Mouse (Mus musculus): ENCODE measurements around the gene Ctnnd2. TPM values are rescaled to one million over a fixed set of nuclear protein-coding genes. Genes with fewer than 3 reads are reported as not detected.

The Ctnnd2 gene
- polyA plus RNA-seq, 1 experiment from 2014 or later = 17.2 TPM

GRCm38 (mm10) chr15:30364491-30364890 lies 192.1 kb downstream of the Ctnnd2 start:
- WGBS = 95% methylated on average over 1 of the region's 1 CpGs
- Histone ChIP-seq H3K4me2 (ENCODE audit: low read depth, low read length) (no peak overlapping the region), H3K36me3 (ENCODE audit: control insufficient read depth, insufficient read depth, low read length) (no peaks in the 10 kb centered on the region), H3K4me1 (replicated peaks; ENCODE audit: control insufficient read depth, insufficient read depth, low read length) (no peaks in the 10 kb centered on the region), H3K4me3 (ENCODE audit: low read length) (no peak overlapping the region), H3K27ac (ENCODE audit: low read length) (no peak overlapping the region), H3K9me3 (ENCODE audit: control insufficient read depth, low read length) (no peaks in the 10 kb centered on the region), H3K9ac (ENCODE audit: low read length) (no peak overlapping the region), H3K27me3 (ENCODE audit: control insufficient read depth, insufficient read depth, low read depth, low read length) (no peaks in the 10 kb centered on the region)
- ATAC-seq (ENCODE audit: low read depth) = no peak

DNA sequence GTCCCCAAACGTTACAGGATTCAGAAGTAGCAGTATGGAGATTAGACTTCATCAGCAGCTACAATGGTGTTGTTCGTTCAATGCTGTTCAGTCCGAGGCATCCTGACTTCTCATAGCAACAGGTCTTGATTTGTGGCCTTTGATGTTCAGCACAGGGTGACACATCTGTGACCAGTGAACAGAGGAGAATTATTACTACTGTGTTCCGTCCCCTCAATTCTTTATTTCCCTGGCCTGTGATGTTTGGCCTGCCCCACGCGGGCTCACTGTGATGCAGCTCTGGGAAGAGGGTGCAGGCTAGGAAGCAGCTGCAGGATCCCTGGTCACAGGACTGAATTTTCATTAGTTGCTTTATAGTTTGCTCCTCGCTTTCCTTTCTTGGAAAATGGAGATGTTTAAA lies 197.6 kb downstream of the Ctnnd2 start:
- H3K4me3 ChIP-seq (ENCODE audit: low read length) = no peak overlapping the region
- 68% methylated on average over 7 of the region's 7 CpGs for WGBS
- no peaks in the 10 kb centered on the region for H3K27me3 ChIP-seq (ENCODE audit: control insufficient read depth, insufficient read depth, low read depth, low read length)
- H3K9ac ChIP-seq (ENCODE audit: low read length) = no peak overlapping the region
- no peaks in the 10 kb centered on the region for H3K36me3 ChIP-seq (ENCODE audit: control insufficient read depth, insufficient read depth, low read length)
- H3K4me1 ChIP-seq (replicated peaks; ENCODE audit: control insufficient read depth, insufficient read depth, low read length) = peaks cover 2% of the 10 kb centered on the region; the same call in 1 of the 2 replicates
- no peak overlapping the region for H3K27ac ChIP-seq (ENCODE audit: low read length)
- H3K4me2 ChIP-seq (ENCODE audit: low read depth, low read length) = no peak overlapping the region
- no peak for ATAC-seq (ENCODE audit: low read depth)
- no peaks in the 10 kb centered on the region for H3K9me3 ChIP-seq (ENCODE audit: control insufficient read depth, low read length)

GRCm38 (mm10) chr15:30371151-30371550 lies 198.8 kb downstream of the Ctnnd2 start:
- 58% methylated on average over 2 of the region's 2 CpGs for WGBS
- H3K4me2 ChIP-seq (ENCODE audit: low read depth, low read length) = no peak overlapping the region
- no peak overlapping the region for H3K4me3 ChIP-seq (ENCODE audit: low read length)
- no peaks in the 10 kb centered on the region for H3K27me3 ChIP-seq (ENCODE audit: control insufficient read depth, insufficient read depth, low read depth, low read length)
- H3K36me3 ChIP-seq (ENCODE audit: control insufficient read depth, insufficient read depth, low read length) = no peaks in the 10 kb centered on the region
- no peak overlapping the region for H3K9ac ChIP-seq (ENCODE audit: low read length)
- peaks cover 2% of the 10 kb centered on the region; the same call in 1 of the 2 replicates for H3K4me1 ChIP-seq (replicated peaks; ENCODE audit: control insufficient read depth, insufficient read depth, low read length)
- peak; percentile 43; the same call in 1 of the 2 replicates for ATAC-seq (ENCODE audit: low read depth)
- H3K9me3 ChIP-seq (ENCODE audit: control insufficient read depth, low read length) = no peaks in the 10 kb centered on the region
- H3K27ac ChIP-seq (ENCODE audit: low read length) = peak overlapping the region; percentile 43

DNA sequence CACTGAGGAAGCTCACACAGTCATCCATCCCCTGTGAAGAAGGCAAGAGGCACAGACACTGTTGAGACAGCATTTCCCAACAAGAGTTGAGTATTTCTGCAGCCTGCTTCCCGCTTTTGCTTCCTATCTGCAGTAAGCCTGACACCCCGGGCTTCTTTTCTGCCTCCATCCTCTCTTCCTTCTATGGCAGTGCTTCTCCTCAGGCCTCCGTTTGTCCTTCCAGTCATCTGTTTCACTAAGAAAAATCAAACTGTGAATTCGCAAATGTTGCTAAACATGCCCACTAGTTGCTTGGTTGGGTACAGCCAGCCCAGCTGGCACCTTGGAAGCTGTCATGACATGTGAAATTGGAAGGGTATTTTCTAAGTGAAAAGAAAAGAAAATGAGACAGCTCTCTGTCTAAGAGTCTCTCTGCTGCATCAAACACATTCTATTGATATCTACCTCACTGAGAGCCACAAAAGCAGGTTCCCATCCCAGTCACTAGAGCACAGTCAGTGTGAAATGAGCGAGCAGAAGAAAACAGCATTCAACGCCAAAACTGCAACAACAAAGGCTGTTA lies 201.3 kb downstream of the Ctnnd2 start:
- Histone ChIP-seq H3K27ac (ENCODE audit: low read length) (no peak overlapping the region), H3K9ac (ENCODE audit: low read length) (no peak overlapping the region), H3K4me1 (replicated peaks; ENCODE audit: control insufficient read depth, insufficient read depth, low read length) (peaks cover 2% of the 10 kb centered on the region; the same call in 1 of the 2 replicates), H3K4me3 (ENCODE audit: low read length) (no peak overlapping the region), H3K27me3 (ENCODE audit: control insufficient read depth, insufficient read depth, low read depth, low read length) (no peaks in the 10 kb centered on the region), H3K36me3 (ENCODE audit: control insufficient read depth, insufficient read depth, low read length) (no peaks in the 10 kb centered on the region), H3K9me3 (ENCODE audit: control insufficient read depth, low read length) (no peaks in the 10 kb centered on the region), H3K4me2 (ENCODE audit: low read depth, low read length) (no peak overlapping the region)
- WGBS = 78% methylated on average over 6 of the region's 6 CpGs
- ATAC-seq (ENCODE audit: low read depth) = no peak

DNA sequence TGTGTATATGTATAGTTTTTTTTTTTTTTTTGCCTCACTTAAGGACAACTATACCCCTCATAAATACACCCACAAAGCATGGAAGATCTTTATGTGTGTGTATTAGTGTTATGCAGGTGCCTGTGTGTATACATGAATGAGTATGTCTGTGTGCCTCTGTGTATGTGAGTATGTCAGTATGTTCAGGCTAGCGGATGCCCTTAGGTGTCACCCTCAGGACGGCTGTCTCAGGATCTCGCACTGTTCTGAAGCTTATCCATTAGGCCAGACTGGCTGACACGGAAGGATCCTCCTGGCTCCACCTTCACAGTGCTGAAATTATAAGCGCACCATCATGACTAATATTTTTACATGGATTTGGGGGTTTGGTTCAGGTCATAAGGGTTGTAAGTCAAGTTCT lies 202.5 kb downstream of the Ctnnd2 start:
- H3K4me3 ChIP-seq (ENCODE audit: low read length) = no peak overlapping the region
- no peak for ATAC-seq (ENCODE audit: low read depth)
- H3K9ac ChIP-seq (ENCODE audit: low read length) = no peak overlapping the region
- no peaks in the 10 kb centered on the region for H3K27me3 ChIP-seq (ENCODE audit: control insufficient read depth, insufficient read depth, low read depth, low read length)
- H3K4me2 ChIP-seq (ENCODE audit: low read depth, low read length) = no peak overlapping the region
- peaks cover 2% of the 10 kb centered on the region; the same call in 1 of the 2 replicates for H3K4me1 ChIP-seq (replicated peaks; ENCODE audit: control insufficient read depth, insufficient read depth, low read length)
- WGBS = 72% methylated on average over 5 of the region's 5 CpGs
- H3K27ac ChIP-seq (ENCODE audit: low read length) = no peak overlapping the region
- H3K9me3 ChIP-seq (ENCODE audit: control insufficient read depth, low read length) = no peaks in the 10 kb centered on the region
- no peaks in the 10 kb centered on the region for H3K36me3 ChIP-seq (ENCODE audit: control insufficient read depth, insufficient read depth, low read length)

- H3K4me2 ChIP-seq (ENCODE audit: low read depth, low read length) = peak overlapping the region; percentile 26; the same call in 1 of the 2 replicates
- 18% methylated on average over 9 of the region's 9 CpGs for WGBS
- no peak overlapping the region for H3K9ac ChIP-seq (ENCODE audit: low read length)
- H3K4me3 ChIP-seq (ENCODE audit: low read length) = no peak overlapping the region
- H3K9me3 ChIP-seq (ENCODE audit: control insufficient read depth, low read length) = no peaks in the 10 kb centered on the region
- peak; percentile 88 for ATAC-seq (ENCODE audit: low read depth)
- no peaks in the 10 kb centered on the region for H3K36me3 ChIP-seq (ENCODE audit: control insufficient read depth, insufficient read depth, low read length)
- H3K27ac ChIP-seq (ENCODE audit: low read length) = peak overlapping the region; percentile 55; the same call in 1 of the 2 replicates
- H3K27me3 ChIP-seq (ENCODE audit: control insufficient read depth, insufficient read depth, low read depth, low read length) = no peaks in the 10 kb centered on the region
- H3K4me1 ChIP-seq (replicated peaks; ENCODE audit: control insufficient read depth, insufficient read depth, low read length) = peaks cover 19% of the 10 kb centered on the region
Observed at GRCm38 (mm10) chr15:30383075-30383842, 210.9 kb downstream of the Ctnnd2 start.

- ATAC-seq (ENCODE audit: low read depth) = no peak
- Histone ChIP-seq H3K36me3 (ENCODE audit: control insufficient read depth, insufficient read depth, low read length) (no peaks in the 10 kb centered on the region), H3K9ac (ENCODE audit: low read length) (no peak overlapping the region), H3K27ac (ENCODE audit: low read length) (peak overlapping the region; percentile 88), H3K4me3 (ENCODE audit: low read length) (no peak overlapping the region), H3K27me3 (ENCODE audit: control insufficient read depth, insufficient read depth, low read depth, low read length) (no peaks in the 10 kb centered on the region), H3K4me2 (ENCODE audit: low read depth, low read length) (no peak overlapping the region), H3K9me3 (ENCODE audit: control insufficient read depth, low read length) (no peaks in the 10 kb centered on the region), H3K4me1 (replicated peaks; ENCODE audit: control insufficient read depth, insufficient read depth, low read length) (peaks cover 19% of the 10 kb centered on the region)
- WGBS = 54% methylated on average over 5 of the region's 5 CpGs
Observed at GRCm38 (mm10) chr15:30384386-30384785, 212.0 kb downstream of the Ctnnd2 start.

GRCm38 (mm10) chr15:30386489-30386888 lies 214.1 kb downstream of the Ctnnd2 start:
- Histone ChIP-seq H3K36me3 (ENCODE audit: control insufficient read depth, insufficient read depth, low read length) (no peaks in the 10 kb centered on the region), H3K4me1 (replicated peaks; ENCODE audit: control insufficient read depth, insufficient read depth, low read length) (peaks cover 19% of the 10 kb centered on the region), H3K9ac (ENCODE audit: low read length) (no peak overlapping the region), H3K9me3 (ENCODE audit: control insufficient read depth, low read length) (no peaks in the 10 kb centered on the region), H3K27me3 (ENCODE audit: control insufficient read depth, insufficient read depth, low read depth, low read length) (no peaks in the 10 kb centered on the region), H3K27ac (ENCODE audit: low read length) (peak overlapping the region; percentile 24; the same call in 1 of the 2 replicates), H3K4me3 (ENCODE audit: low read length) (no peak overlapping the region), H3K4me2 (ENCODE audit: low read depth, low read length) (no peak overlapping the region)
- ATAC-seq (ENCODE audit: low read depth) = peak; percentile 54; the same call in 1 of the 2 replicates

GRCm38 (mm10) chr15:30387244-30387643 lies 214.9 kb downstream of the Ctnnd2 start:
- Histone ChIP-seq H3K4me2 (ENCODE audit: low read depth, low read length) (no peak overlapping the region), H3K4me1 (replicated peaks; ENCODE audit: control insufficient read depth, insufficient read depth, low read length) (peaks cover 15% of the 10 kb centered on the region), H3K27ac (ENCODE audit: low read length) (peak overlapping the region; percentile 53), H3K4me3 (ENCODE audit: low read length) (no peak overlapping the region), H3K9me3 (ENCODE audit: control insufficient read depth, low read length) (no peaks in the 10 kb centered on the region), H3K36me3 (ENCODE audit: control insufficient read depth, insufficient read depth, low read length) (no peaks in the 10 kb centered on the region), H3K27me3 (ENCODE audit: control insufficient read depth, insufficient read depth, low read depth, low read length) (no peaks in the 10 kb centered on the region), H3K9ac (ENCODE audit: low read length) (no peak overlapping the region)
- WGBS = 24% methylated on average over 6 of the region's 6 CpGs
- no peak for ATAC-seq (ENCODE audit: low read depth)
